Mouse (Mus musculus) gastrocnemius, postnatal 14 days (tissue): ENCODE measurements at regions not wholly inside any gene's neighbourhood (a gene's known extent, or its start where the extent isn't known, plus 50 kb on each side); places are given as distances from the start of the nearest gene placed in this dataset.

Experiments used
- DNase-seq: peaks from one replicate; pipeline ENCODE4 v3.0.0; 2021; ENCODE audit warnings: mixed read lengths
- intact Hi-C: fragments of 180-260 bp; cut with DNase I; formaldehyde crosslinking; loops from one replicate; pipeline ENCODE4 v1.15.1; 2025; ENCODE audit warnings: low total_unique reads

DNA sequence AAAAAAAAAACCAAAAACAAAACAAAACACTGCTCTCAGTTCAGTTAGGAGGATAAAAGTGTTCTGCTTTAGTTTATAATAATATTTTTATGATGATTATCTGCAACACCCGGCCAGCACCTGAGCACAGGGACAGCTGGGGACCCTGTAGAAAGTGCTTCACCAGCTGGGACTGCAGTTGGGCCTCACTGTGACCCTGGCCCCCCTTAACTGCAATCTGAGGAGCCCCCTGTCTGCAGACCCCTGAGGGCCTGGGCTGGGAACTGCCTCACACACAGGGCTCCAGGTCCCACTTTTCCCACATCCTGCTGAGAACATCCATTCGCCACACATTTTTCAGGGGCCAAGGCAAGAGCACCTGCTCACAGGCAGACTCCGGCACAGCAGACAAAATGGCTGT is 437.6 kb downstream of the Rps24 start:
- intact Hi-C loops, result no loop called here
- no peak for DNase-seq

DNA sequence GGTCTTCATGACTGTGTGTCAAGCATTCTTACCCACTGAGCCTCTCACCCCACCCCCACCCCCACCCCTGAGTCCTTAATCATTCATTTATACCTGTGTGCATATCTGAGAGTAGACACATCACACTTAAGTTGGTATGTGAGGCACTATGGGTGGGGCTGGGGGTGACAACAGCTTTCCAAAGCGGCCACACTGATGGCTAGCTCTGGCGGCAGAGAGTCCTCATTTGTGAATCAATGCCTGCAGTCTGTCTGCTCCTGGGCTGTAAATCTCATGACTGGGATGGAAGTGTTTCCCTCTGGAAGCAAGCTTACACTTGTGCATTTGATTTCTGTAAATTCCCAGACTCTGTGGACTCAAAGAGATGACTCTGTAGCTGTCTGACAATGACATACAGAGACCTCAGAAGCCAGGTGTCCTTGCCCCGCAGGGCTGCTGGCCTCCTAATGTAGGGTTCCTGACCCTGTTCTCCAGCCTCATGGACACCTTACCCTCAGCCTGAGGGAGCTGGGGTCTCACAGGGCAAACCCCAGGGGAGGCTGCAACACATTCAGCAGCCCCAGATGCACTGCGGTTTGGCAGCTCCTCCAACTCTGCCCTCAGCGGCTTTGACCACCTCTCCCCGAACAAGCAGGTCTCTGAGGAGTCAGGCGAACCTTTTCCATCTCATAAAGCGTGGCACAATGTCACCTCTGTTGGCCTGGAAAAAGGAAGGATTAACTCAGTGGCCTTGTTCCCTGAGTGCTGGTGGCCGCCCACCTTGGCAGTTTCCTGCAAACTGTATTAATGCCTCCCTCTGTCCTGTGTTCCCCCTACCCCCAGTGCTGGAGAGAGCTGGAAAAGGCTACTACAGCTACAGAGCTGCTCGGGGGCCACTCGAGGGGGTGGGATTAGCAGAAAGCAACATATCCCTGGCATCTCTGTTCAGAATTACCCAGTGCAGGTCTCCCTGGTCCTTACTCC is 439.4 kb downstream of the Rps24 start:
- no peak for DNase-seq
- intact Hi-C loops, result no loop called here

DNA sequence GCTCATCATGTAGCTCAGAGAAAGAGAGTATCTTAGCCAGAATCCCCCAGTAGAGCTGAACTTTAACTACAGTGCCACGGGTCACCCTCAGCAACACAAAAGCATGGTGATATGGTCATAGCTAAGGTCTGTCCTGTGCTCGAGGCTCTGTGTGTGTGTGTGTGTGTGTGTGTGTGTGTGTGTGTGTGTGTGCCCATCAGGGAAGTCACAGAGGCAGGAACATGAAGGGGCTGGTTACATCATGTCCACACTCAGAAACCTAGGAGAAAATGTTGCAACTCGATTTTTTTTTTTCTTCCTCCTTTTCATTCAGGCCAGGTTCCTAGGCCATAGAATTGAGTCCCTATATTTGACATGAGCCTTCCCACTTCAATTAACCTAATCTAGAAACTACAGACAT is 441.8 kb downstream of the Rps24 start:
- intact Hi-C loops, result no loop called here
- no peak for DNase-seq

DNA sequence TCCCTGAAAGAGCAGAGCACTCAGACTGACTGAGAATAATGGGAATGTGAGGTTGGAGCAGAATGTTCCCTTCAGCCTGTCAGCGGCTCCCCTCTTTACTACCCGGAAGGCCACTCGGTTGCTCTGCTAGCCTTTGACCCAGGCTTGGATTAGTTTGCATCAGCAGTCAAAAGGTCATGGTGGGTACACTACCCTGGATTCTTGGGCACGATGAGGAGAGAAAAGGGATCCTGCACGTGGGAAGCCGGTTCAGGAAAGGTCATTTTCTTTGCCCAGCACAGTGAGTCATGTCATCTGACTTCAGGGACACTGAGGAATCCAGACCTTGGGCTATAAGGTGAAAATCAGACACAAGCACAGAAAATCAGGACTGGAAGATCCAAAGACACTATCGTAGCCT is 443.3 kb downstream of the Rps24 start:
- DNase-seq, result no peak
- intact Hi-C loops, result no loop called here

DNA sequence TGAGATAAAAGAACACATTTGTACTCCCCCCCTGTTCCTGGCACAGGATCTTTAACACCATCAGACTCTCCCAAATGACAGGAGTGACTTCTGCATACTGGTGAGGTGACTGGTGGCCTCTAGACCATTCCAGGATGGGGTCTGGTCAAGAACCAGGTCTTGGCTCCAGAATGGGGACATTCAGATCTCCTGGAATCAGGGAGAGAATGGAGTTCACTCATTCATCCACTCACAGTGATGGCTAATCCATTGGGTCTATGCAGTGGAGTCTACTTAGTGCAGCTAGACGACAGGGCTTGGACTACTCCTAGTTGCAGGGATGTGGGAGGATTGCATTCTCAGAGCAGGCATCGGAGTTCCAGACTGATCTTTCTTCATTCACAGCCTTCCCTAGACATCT is 451.0 kb downstream of the Rps24 start:
- DNase-seq, result no peak
- intact Hi-C loops, result no loop called here

DNA sequence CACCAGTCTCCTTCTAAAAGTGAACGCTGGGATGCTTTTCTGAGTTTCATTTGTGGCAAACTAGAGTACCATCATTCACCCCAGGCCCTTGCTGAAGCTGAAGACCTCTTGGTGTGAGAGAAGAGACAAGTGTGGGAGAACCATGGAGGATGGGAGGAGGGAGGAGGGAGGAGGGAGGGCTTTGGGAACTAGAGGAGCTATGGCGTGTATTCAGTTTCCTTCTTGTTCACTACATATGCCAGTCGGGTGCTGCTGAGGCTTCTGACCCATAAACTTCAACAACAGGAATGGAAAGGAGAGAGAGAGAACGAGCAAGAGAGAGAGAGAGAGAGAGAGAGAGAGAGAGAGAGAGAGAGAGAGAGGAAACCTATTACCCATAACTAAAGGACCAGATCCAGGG is 452.1 kb downstream of the Rps24 start:
- intact Hi-C loops, result no loop called here
- no peak for DNase-seq

DNA sequence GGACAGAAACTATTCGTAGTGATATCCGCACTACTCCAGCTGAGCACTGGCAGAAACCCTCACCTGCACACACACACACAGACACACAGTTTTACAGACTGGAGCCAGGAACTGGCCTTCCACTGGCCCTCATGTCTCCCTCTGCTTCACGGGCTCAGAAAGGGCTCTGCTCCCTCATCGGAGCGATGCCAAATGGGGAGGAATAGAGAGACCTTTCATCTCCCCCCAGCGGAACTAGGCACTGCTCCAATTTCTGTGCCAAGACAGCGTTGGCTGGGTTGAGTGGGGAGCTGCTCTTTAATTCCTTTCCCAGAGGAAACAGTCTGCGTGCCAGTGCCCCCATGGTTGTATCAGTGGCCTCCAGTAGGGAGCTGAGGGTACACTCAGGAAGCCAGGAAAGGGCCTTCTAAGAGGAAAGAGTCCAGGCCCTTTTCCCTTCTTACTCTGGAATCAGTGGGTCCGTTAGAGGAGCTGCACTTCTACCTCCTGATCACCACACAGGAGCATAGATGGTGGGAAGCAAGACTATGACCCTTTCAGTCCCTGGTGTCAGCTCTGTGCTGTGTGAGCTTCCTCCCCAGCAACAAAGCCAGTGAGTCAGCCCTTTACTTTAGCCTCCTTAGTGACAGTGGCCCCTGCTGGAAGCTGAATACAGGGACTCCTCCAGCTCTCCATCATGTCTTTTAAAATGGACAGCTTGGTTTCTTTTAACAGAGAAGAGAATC is 452.7 kb downstream of the Rps24 start:
- DNase-seq, result peak; percentile 63
- intact Hi-C loops, result no loop called here

DNA sequence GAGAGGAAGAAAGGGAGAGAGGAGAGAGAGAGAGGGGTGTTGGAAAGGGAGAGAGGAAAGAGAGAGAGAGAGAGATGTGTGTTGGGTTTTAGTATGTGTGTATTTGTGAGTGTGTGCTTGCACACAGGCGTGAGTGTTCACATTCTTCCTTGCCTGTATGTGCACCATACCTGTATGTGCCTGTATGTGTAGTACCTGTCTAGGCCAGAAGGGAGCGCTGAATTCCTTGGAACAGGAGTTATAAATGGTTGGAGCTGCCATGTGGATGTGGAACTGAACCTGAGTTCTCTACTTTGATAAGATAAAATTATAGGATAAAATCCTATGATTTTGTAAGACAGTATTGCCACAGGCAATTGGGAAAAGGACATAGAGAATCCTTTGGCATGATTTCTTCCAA is 458.8 kb downstream of the Rps24 start:
- DNase-seq, result no peak
- intact Hi-C loops, result no loop called here

DNA sequence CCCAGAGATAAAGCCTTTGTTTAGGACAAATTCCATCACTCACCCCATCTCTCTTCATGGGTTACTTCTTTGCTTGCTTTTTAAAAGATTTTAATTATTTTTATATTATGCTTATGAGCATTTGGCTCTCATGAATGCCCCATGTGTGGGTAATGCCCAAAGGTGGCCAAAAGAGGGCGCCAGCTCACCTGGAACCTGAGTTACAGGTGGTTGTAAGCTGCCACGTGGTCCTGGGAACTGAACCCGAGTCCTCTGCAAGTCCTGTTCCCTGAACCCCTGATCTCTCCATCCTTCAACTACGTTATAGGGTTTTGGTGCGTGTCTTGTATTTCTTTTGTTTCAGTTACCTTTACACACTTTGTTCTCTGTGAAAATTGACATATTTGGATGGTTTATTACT is 460.2 kb downstream of the Rps24 start:
- no peak for DNase-seq
- intact Hi-C loops, result no loop called here

DNA sequence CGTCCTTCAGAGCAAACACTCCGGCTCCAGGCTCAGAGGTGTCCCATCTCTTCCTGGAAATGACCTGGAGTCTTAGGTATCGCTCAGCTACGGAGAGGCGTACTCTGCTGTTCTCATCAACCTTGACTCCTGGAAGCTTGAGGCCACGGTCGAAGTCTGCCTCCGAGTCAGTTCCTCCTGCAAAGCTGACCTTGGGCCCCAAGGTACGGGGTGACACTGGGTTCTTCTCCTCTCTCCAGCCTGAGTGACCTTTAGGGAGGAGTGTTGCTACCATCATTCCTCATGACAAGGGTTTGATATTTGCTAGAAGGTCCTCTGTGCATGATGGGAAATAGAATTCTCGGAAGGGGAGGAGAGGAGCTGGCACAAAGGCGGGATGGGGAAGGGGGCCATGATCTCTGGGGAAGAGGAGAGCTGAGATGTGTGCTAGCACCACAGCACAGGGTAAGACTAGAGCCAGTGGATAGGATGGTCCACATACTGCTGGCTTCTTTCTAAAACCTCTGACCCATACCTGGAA is 469.0 kb downstream of the Rps24 start:
- no peak for DNase-seq

DNA sequence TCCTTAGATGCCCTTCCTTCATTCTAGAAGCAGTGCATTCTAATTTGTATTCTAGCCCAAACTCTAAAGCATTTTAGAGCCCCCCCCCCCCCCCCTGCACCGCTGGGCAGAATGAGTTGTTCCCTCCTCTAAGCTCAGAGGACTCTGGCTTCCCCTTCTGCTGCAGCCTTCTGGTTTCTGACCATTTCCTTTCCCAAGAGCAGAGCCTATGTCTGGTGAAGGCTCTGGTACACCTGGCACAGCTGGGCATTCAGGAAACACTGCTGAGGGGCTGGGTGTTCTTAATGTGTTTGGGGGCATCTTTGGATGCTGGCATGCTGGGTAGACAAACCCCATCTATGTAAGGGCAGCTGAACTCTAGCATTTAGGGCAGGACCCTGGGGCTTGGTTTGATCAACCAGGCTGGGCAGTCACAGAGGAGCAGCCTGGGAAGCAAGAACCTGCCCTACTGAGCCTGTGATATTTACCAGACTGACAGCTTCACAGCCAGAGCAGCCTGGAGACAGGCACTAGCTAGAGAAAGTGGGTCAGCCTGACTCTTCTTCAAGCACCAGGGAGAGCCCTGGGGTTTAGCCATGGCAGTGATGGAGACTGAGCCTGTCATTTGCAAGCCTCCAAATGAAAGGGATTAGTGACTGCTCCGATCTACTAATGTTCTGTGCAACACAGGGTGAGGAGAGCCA is 469.7 kb downstream of the Rps24 start:
- no peak for DNase-seq
- intact Hi-C loops, result no loop called here

More for the DNA sequence above, 469.0 kb downstream of the Rps24 start:
- intact Hi-C loops, result no loop called here

DNA sequence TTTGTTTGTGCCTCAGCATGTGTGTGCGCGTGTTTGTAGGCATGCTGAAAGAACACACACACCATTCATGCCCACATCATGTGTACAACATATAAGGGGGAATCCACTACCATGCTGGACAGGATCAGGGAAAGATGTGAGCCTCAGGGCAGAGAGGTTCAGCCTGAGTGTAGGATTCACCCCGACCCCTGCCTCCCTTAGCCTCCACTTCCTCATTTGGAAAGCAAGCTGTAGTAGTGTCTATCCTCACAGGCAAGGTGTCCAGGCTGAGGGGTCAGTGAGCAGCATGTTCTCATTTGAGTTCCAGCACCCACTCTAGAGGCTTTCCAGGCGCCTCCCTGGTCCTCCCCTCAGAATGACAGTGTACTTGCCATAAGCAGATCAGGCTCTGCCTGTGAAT is 470.5 kb downstream of the Rps24 start:
- DNase-seq, result no peak
- intact Hi-C loops, result no loop called here

DNA sequence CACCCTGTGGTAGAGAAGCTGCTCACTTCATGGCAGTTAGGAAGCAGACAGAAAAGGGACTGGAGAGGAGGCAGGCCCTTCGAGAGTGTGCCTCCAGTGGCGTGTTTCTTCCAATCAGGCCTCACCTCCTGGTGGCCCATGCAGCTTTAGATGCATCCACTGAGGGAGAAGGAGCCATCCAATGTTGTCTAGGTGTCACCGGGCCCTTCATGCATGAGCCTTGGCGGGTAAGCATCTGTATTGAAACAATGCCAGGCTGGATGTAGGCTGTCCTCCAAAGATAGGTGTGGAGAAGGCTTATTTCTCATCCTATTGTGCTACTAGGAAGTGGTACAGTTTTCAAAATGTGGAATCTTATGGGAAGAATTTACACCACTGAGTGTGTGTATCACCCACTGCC is 471.9 kb downstream of the Rps24 start:
- intact Hi-C loops, result no loop called here
- DNase-seq, result no peak

DNA sequence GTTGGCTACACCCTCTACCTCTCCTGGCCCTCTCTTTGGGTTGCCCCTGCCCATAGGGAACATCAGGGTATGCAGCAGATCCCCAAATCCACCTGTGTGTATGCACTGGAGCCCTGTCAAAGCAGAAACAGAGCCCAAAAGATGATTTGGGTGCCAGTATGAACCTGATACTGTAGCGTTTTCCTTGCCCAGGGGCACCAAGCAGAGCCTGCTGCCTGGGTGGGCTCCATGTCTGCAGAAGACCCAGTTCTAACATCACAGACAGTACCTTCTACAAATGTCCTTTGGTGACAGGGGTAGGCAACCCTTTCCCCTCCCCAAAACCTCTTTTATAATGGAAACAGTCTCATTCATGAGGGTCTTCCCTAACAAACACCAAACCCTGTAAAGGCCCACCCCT is 472.5 kb downstream of the Rps24 start:
- intact Hi-C loops, result no loop called here
- DNase-seq, result no peak

DNA sequence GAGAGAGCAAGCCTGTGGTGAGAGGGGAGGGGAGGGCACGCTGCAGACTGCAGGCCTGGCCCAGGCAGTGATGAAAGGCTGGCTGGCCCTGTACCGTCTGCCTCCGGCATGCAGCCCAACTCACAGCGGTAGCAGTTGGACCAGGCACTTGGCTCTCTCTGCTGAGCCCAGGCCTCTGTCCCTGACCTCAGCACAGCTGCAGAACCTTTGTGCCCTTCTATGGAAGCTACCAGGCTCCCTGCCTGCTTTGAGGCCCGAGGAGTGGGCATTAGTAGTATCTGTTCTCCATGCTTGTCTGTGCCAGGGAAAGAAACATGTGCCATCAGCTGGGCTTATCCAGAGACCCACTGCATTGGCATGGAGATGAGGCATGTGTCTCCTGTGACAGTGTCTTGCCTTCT is 473.2 kb downstream of the Rps24 start:
- DNase-seq, result peak; percentile 80
- intact Hi-C loops, result no loop called here

DNA sequence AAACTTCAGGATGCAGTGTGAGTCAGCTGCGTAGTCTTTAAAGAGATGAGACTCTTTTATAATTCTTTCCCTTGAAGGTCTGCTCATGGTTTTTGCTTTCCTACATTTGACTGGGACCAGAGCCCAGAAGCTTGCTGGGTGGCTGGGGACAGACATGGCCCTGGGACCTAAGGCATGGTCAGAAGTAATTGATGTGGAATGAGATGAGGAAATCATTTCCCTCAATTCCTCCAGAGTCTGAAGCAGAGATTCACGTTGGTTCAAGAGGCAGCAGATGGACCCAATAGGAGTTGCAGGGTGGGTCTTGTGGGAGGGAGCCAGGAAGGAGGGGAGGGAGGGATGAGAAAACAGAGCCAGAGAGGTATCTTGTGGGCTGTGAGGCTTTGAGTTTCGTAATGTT is 473.9 kb downstream of the Rps24 start:
- DNase-seq, result peak; percentile 25
- intact Hi-C loops, result no loop called here

DNA sequence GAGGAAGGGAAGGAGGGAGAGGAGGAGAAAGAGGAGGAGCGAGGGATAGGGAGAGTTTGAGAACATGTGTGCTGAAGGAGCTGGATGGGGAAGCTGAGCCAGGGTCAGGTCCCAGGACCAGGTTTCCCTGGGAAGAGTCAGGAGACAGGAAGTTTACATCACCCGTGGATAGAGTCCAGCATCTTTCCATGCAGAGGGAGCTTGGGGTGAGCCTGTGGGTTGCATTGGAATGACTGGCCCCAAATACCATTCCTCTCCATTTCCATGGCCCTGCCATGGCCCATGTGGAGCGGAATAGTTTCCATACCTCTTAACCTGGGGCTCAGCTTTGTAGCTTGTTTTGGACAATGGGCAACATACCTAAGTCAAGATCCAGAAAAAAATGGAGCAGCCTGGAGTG is 474.8 kb downstream of the Rps24 start:
- DNase-seq, result no peak
- intact Hi-C loops, result no loop called here

DNA sequence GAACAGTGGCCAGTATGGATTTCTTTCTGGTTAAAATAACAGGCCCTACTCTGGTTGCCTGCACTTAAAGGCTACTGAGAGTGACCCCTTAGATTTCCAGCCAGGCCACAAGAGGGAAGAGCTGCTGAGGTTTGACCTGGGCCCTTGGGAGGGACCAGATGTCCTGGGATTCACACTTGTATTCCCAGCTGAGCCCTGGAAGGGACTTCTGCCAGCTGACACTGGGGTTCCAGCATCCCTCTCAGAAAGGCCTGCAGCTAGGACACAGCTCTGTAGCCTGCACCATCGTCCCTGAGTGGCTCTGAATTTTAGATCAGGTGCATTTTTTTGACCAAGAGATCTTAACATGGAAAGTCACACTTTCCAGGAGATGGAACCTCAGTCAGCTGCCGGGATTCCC is 482.7 kb downstream of the Rps24 start:
- no peak for DNase-seq
- intact Hi-C loops, result no loop called here

DNA sequence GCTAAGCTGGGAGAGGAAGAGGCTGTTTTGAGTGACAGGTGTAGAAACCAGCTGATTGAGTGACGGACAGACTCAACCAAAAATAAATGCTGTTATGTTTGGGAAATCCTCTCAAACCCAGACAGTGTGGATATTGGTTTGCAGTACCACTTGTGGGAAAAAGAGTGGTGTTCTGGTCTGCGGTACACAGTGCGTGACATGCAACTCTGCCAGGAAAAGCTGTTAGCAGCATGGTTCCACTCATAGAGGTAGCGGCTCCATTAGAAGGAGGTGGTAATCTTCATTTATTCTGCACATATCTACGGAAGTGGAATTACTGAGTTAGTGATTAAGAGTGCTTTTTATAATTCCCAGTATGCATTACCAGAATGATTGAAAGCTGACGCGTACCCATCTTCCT is 485.4 kb downstream of the Rps24 start:
- intact Hi-C loops, result no loop called here
- DNase-seq, result no peak

DNA sequence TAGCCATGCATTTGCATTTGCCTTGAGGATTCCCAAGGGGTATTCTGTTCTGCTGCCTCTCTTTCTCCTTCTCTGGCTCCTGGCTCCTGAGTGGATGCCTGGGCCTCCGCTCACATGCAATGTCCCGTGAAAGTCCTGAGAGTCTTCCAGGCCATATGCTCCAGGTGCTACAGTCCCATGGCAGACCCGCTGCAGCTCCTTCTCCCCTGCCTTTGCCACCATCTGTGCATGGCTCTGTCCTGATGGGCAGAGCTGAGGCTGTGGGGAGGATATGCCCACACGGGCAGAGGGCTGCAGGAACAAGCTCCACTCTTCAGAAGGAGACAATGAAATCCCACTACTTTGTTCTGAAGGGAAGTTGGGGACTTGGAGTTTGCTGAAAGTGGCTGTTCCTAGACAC is 485.9 kb upstream of the Zmiz1 start:
- no peak for DNase-seq
- intact Hi-C loops, result no loop called here
